Mouse (Mus musculus): Measurements from ENCODE around the gene Ddr1.

GRCm38 (mm10) chr17:35728821-35729220 is 24.4 kb upstream of the Ddr1 start:
- TF ChIP-seq CTCF (conservative IDR thresholded peaks at IDR 0.05; ENCODE audit: insufficient read depth, insufficient read length, low read depth, low read length) (no peak), POLR2A (IDR thresholded peaks at IDR 0.05; ENCODE audit: low read depth, low read length) (no peak)
